Mouse (Mus musculus) Muller cell, postnatal 12 days (primary cell): ENCODE measurements around the gene Plekho2.

Source experiments
- DNase-seq: peaks from one replicate; pipeline ENCODE4 v3.0.0-alpha.2; 2015; ENCODE audit errors: inconsistent ontology term

The Plekho2 gene

DNA sequence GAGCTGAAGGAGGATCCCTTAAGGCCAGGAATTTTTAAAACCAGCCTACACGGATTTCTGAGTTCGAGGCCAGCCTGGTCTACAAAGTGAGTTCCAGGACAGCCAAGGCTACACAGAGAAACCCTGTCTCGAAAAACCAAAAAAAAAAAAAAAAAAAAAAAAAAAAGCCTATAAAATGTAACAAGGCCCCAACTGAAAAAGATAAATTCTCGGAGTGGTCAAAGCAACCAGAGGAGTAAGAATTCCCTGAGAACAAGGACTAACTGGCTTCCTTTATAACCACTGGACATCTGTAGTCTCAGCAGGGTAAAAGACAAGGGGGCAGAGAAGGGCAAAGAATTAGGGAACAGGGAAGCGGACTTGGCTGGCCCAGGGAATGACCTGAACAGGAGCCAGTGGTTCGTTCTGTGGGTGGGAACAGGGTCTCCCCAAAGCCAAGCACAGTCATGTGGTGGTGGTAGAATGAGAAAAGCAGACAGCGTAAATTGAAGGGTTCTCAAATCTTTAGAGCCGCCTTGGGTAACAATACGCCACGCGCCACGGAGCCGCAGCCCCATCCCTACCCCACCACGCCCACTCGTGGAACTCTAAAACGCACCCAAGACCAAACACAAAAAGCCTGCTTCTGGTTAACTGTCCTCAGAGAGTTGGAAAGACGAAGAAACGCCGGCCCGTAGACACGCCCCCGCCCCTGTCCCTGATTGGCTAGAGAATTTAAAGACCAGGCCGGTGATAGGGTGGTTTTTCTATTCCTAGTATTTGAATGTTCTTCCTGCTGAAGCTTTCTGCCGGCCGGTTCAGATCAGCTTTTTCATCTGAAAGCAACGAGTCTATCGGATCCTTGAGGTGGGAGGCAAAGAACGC, 6.8 kb upstream of the Plekho2 start, which contains the start of gene Pif1:
Gene Pif1, plus strand, starts transcription at position 755 of the 864 bp plus-strand sequence.
- DNase-seq, result peak; percentile 93

DNA sequence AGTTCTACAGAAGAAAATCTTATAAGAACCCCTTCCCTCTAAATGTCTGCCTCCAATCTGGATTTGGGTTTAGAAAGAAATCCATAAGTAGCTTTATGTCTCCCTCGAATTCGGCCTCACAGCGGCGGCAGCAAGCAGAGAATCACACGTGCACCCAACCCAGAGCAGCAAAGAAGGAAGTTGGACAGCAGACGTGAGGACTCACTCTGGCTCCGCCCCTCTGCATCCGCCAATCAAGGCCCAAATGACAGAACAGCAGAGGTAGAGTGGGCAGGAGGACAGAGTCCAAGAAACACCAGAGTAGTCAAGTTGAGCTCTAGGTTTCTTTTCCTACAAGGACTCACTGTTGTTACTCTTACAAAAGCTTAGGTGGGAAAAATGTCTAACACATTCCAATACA, 3.2 kb upstream of the Plekho2 start:
- DNase-seq, result no peak

DNA sequence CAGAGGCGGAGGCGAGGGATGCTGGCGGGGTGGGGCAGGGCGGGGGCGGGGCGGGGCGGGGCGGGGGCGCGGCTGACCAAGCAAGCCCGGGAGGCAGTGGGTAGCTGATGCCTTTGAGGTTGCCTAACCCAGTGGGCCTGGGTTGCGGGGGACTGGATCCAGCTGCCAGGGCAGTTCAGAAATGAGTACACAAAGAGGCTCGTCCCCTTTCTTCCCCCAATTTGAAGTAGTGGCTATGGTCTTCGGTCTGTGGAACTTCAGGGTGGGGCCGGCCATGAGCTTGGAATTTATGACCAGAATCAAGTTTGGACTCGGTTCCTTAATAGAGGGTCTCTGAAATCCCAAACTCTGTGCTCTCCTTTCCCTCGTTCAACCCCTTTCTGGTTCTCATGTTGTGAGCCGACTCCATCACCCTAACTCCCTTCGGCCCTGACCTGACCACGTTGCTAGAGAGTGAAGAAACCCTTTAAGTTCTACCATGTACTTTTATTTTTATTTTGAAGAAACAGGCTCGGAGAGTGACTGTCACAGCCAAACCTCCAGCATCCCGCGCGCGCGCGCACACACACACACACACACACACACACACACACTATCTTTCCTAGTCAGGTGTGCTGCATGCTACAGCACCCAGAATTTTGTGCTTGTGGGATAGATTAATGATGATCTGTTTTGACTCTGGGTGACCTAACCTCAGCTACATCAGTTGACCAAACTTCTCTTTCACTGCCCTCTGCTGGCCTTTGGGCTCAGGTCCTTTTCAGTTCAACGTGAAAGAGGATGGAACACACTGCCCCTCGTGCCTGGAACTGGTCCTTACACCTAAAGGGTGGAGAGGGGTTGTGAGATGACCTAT, 789 bp upstream of the Plekho2 start:
- DNase-seq, result peak; percentile 90

DNA sequence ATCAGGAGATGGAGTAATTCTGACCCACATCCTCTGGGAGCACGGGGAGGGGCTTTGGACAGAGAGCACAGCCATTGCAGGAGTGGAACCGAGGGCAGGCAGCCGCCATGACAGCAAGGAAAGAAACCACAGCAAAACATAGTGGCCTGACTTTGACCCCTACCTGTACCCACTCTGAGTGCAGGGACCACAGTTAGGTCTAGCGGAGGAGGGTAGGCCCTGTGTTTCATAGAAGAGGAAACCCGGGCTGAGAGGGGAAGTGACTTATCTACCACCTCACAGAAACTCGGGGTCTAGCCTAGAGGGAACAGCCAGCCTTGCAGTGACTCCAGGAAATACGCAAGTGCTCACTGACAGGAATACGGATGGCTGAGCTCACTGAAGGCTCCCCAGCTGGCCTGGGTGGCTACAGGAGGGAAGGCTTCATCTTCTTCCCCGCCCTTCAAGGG, 1.0 kb downstream of the Plekho2 start:
- no peak for DNase-seq

- DNase-seq, result peak; percentile 24
Observed at GRCm38 (mm10) chr9:65577511-65578196, 2.2 kb downstream of the Plekho2 start.

DNA sequence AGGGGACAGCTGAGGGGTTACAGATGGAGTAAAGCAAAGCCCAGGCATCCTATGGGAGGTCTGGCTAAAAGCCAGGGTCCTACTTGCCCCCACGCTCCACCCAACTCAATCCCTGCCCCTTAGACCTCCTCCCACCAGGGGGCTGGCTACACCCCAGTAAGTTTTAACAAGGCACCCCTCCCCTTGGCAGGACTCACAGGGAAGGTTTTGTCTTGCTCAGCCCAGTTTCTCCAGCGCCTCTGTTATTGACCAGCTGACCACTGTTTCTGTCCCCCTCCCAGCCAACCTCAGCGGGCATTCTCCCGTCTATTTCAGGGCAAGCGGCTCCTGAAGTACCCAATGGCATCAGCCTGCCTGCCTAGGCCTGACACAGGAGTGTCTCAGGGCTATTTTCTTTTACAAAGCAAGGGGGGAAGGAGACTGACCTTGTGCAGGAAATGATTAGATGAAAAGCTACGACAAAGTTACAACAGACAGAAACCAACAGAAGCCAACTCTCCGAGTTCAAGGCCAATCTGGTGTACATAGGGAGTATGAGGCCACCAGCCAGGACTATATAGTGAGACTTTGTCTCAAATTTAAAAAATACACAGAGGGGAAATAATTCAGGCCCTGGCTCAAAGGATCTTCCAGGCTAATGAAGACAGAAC, 2.9 kb downstream of the Plekho2 start:
- DNase-seq, result peak; percentile 81

- no peak for DNase-seq
Observed at GRCm38 (mm10) chr9:65575393-65576196, 4.2 kb downstream of the Plekho2 start.

- no peak for DNase-seq
Observed at GRCm38 (mm10) chr9:65574513-65575392, 5.1 kb downstream of the Plekho2 start.

DNA sequence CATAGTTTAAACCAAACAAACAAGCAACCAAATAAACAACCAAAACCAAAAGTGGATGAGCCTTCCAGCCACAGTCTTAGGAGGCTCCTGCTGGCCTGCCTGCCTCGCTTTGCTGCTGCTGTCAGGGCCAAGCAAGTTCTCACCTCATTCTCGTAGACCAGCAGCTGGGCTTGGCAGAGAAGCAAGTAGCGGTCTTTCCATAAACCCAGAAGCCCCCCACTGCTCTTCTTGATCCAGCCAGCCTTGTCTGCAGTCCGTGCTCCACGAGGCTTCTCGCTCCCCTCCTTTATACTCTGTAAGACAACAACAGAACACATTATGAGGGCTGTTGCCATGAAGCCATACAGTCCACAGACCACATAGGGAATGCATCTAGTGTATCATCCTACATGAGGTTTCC, 7.0 kb downstream of the Plekho2 start:
- DNase-seq, result no peak

DNA sequence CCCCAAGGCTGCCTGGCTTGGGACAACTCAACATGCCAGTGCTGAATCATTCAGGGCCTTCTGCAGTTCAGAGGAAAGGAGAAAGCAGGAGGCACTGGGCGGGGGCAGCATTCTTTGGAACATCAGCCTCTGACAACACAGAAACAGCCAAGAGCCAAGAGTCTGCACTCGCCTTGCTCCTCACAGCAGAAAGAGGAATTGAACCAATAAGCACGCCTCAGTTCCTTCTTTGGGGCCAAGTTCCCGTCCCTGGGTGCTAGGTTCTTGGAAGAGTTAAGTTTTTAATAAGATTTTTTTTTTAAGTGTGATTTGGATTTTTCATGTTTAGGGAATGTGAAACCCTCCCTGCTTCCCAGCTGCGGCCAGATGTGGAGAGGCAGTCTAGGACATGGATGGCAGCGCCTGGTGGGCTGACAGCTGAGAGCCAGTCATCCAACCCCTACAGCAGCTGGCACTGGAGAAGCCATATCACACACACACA, 10.3 kb downstream of the Plekho2 start:
- DNase-seq, result peak; percentile 82

- DNase-seq, result no peak
Observed at GRCm38 (mm10) chr9:65568787-65569186, 11.1 kb downstream of the Plekho2 start.

GRCm38 (mm10) chr9:65564698-65565097, 15.1 kb downstream of the Plekho2 start:
- no peak for DNase-seq

DNA sequence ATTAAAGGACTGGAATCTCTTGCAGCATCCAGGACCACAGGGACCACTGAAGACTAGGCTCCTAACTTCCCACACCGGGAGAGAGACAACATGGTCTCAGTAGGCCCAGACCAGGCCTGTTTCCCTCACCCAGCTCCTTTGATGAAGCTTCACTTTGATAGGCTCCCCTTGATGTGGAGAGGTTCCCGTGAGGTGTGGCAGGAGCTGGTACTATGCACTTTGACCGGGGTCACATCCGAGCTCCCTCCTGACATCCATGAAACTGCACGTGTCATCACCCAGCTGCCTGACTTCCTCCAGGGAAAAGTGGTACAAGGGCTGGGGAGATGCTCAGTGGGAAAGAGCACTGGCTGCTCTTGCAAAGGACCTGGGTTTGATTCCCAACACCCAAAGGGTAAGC, 16.8 kb downstream of the Plekho2 start:
- DNase-seq, result no peak

GRCm38 (mm10) chr9:65562081-65562506, 17.7 kb downstream of the Plekho2 start:
- DNase-seq, result peak; percentile 95

- peak; percentile 85 for DNase-seq
Observed at GRCm38 (mm10) chr9:65561016-65561415, 18.8 kb downstream of the Plekho2 start.

GRCm38 (mm10) chr9:65558806-65559205, 21.0 kb downstream of the Plekho2 start:
- no peak for DNase-seq

DNA sequence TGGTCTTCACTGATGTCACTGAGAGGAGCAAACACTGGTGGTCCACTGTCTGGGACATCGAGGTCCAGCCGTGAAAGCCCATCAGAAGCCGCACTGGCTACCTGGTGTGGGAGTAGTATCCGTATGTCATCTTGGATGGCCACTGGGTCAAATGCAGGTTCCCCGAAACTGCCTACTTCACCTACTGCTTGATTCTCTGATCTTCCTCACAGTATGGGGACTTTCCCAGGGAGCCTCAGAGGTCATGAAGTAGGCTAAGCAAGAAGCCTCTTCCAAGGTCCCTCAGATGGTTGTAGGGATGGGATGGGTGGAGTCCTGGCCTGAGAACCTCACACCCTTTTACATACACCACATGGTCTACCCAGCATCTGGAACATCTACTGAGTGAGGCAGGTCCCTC, 22.9 kb downstream of the Plekho2 start:
- no peak for DNase-seq

DNA sequence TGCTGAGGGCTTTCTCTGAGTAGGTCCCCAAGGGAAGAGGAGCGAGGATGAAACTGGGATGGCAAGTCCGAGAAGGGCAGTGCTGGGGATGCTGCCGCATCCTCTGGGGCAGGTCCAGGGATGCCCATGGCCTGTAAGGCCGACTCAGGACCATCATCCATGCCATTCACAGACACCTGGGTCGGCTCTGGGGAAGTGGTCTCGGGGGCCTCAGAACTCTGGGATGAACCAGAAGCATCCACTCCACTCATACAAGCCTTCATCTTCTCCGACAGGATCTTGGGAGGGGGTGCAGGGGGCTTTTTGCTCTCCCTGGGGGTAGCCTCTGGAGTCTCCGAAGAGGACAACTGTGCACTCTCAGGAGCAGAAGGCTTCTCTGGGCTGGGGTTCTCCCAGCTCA, 23.5 kb downstream of the Plekho2 start:
- no peak for DNase-seq

GRCm38 (mm10) chr9:65555621-65556020, 24.2 kb downstream of the Plekho2 start:
- DNase-seq, result peak; percentile 50
